Mouse (Mus musculus) heart, embryonic 10.5 days (tissue): ENCODE data around the gene Kmt2d. TPM values are rescaled to one million over a fixed set of nuclear protein-coding genes. Genes with fewer than 3 reads are reported as not detected.

Experiments
- DNase-seq: peaks from one replicate; pipeline ENCODE4 v3.0.0-alpha.2; 2017; ENCODE audit warnings: low spot score
- H3K27ac ChIP-seq: fragments of 300-500 bp; sonication (generic); 2 replicates; pipeline ENCODE4 v1.5.1; 2016; ENCODE audit warnings: mild to moderate bottlenecking
- H3K27me3 ChIP-seq: fragments of 300-500 bp; sonication (generic); 2 replicates; pipeline ENCODE4 v1.6.1; 2016; ENCODE audit warnings: mild to moderate bottlenecking; ENCODE audit not compliant: poor library complexity, insufficient read depth, severe bottlenecking
- H3K36me3 ChIP-seq: fragments of 300-500 bp; sonication (generic); 2 replicates; pipeline ENCODE4 v1.6.1; 2016; ENCODE audit warnings: mild to moderate bottlenecking, moderate library complexity
- H3K4me1 ChIP-seq: fragments of 300-500 bp; sonication (generic); 2 replicates; pipeline ENCODE4 v1.6.1; 2016; ENCODE audit warnings: mild to moderate bottlenecking
- H3K4me3 ChIP-seq: fragments of 300-500 bp; sonication (generic); 2 replicates; pipeline ENCODE4 v1.5.1; 2016; ENCODE audit warnings: mild to moderate bottlenecking, moderate library complexity
- H3K9me3 ChIP-seq: fragments of 300-500 bp; sonication (generic); 2 replicates; pipeline ENCODE4 v1.6.1; 2016; ENCODE audit warnings: mild to moderate bottlenecking, moderate library complexity
- WGBS: fragments of 180-500 bp; shearing (Covaris S2); methylation state at CpG from one replicate; pipeline ENCODE4 v1.1.7; 2016; 5-methylcytosine and 5-hydroxymethylcytosine counted together
- polyA plus RNA-seq: library from polyadenylated mRNA; unstranded; fragments of >200 nt; fragmentation: Nextera tagmentation; extraction: Ambion mirVana; gene quantifications from 2 replicates; pipeline ENCODE4 v1.2.1, GENCODE M21; 2016

Gene Kmt2d
- polyA plus RNA-seq, 1 experiment from 2014 or later, result 12.0 TPM

DNA sequence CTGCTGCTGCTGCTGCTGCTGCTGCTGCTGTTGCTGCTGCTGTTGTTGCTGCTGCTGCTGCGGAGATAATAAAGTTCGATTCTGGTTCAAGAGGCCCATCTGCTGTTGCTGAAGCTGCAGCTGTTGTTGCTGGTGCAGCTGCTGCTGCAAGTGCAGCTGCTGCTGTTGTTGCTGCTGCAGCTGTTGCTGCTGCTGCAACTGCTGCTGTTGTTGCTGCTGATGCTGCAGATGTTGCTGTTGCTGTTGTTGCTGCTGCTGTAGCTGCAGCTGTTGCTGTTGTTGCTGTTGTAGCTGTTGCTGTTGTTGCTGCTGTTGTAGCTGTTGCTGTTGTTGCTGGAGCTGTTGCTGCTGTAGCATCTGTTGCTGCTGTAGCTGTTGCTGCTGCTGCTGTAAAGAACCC, 25.9 kb downstream of the Kmt2d start:
- H3K36me3 ChIP-seq, result peaks cover 100% of the 10 kb centered on the region
- no peak overlapping the region for H3K4me3 ChIP-seq
- DNase-seq, result no peak
- H3K9me3 ChIP-seq, result no peaks in the 10 kb centered on the region
- H3K27me3 ChIP-seq, result no peaks in the 10 kb centered on the region
- WGBS, result 92% methylated on average over 2 of the region's 2 CpGs
- H3K4me1 ChIP-seq, result no peaks in the 10 kb centered on the region
- H3K27ac ChIP-seq, result no peak overlapping the region

DNA sequence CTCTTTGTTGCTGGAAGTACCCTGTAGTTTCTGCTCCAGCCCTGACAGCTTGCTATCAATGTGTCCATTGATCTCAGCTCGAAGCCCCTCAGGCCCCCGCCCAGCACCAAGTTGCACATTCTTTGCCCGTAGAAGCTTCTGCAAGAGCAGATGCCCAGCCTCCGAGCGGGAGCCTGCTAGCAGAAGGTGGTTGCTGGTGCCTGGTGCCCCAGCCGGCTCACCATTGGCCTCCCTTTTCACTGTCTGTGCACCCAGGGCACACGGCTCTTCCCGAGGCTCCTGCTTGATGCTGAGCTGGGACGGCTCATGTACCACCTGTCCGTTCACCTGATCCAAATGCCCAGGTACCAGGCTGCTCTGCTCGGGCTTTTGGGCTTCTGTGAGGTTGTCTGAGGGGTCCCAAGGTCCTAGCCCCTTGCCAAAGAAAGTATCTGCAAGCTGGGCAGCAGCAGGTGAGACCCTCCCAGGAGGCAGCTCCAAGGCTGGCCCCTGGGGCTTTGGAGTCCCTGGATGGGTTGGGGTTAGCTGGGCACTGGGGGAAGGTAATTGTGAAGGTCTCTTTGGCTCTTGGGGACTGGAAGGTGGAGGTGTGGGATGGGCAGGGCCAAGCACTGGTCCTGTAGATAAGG, 27.3 kb downstream of the Kmt2d start:
- no peak for DNase-seq
- 90% methylated on average over 11 of the region's 11 CpGs for WGBS
- peaks cover 100% of the 10 kb centered on the region for H3K36me3 ChIP-seq
- H3K27ac ChIP-seq, result no peak overlapping the region
- H3K4me1 ChIP-seq, result no peaks in the 10 kb centered on the region
- H3K9me3 ChIP-seq, result no peaks in the 10 kb centered on the region
- no peaks in the 10 kb centered on the region for H3K27me3 ChIP-seq
- no peak overlapping the region for H3K4me3 ChIP-seq

DNA sequence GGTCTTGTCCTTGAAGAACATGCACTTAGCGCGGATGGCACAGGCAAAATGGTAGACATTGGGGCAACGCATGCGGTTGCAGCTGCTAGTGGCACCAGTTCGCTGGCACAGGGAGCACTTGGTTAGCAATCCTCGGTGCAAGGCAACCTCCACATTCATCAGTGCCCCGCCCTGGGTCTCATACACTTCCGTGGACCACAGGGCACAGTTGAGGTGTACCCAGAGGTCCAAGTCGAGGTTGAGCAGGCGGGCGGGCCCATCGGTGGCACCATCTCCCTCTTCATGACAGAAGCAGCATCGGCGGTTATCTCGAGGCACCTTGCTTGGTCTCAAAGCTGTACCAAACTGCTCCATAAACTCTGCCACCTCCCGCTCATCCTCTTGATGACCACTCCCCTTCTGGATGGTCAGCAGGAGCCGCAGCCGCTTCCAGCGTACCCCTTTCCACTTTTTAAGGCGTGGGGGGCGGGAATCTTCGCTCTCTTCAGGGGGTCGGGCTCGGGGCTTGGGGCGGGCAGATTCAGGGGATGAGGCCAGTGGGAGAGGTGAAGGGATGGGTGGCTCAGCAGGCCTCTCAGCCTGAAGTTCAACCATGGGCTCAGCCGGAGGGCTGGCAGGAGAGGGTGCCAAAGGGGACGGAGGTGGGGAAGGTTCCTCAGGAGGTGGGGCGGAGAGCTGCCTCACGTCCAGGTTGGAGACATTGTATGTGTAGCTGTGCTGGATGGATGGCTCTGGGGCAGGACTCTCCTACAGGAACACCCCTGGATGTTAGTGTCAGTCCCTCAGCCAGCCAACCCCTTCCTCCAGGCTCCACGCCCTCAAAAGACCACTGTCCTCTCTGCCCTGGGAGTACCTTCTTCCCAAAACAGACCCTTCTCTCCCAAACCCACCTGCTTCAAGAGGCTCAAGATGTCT, 31.1 kb downstream of the Kmt2d start:
- H3K27me3 ChIP-seq, result no peaks in the 10 kb centered on the region
- WGBS, result 93% methylated on average over 30 of the region's 30 CpGs
- peaks cover 9% of the 10 kb centered on the region for H3K4me1 ChIP-seq
- H3K27ac ChIP-seq, result no peak overlapping the region
- no peak overlapping the region for H3K4me3 ChIP-seq
- DNase-seq, result no peak
- no peaks in the 10 kb centered on the region for H3K9me3 ChIP-seq
- peaks cover 100% of the 10 kb centered on the region for H3K36me3 ChIP-seq

DNA sequence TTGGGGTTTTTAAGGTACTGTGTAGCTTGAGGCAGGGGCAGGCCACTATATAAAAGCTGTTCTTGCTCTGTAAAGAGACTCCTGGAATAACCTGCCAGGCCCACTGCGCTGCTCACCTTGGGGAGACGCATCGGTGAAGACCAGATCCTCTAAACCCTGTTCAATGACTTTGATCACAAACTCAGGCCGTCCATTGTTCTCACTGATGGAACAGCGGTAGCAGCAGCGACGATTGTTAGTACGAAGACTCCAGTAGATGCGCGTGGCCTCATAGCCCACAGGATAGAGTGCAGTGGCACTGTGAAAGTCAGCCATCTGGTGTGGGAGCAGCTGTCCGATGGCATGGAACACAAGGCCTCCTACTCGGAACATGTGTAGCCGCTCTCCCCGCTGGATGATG, 31.8 kb downstream of the Kmt2d start:
- no peak for DNase-seq
- Histone ChIP-seq H3K36me3 (peaks cover 100% of the 10 kb centered on the region), H3K9me3 (no peaks in the 10 kb centered on the region), H3K4me1 (peaks cover 11% of the 10 kb centered on the region), H3K27ac (no peak overlapping the region), H3K4me3 (no peak overlapping the region), H3K27me3 (no peaks in the 10 kb centered on the region)
- WGBS, result 97% methylated on average over 14 of the region's 14 CpGs

DNA sequence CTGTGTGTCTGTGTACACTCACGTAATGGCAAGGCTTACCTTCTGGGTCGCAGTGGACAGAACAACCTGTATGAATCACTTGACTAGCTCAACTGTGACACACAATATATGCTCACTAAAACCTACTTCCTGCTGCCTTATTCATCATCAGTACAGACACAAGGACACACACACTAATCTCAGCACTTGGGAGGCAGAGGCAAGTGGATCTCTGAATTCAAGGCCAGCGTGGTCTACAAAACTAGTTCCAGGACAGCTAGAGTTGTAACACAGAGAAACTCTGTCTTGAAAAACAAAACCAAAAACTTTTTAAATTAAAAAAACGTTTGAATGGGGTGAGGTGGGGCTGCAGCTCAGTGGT, 33.3 kb downstream of the Kmt2d start:
- Histone ChIP-seq H3K9me3 (no peaks in the 10 kb centered on the region), H3K4me3 (no peak overlapping the region), H3K36me3 (peaks cover 100% of the 10 kb centered on the region), H3K27me3 (no peaks in the 10 kb centered on the region), H3K27ac (no peak overlapping the region), H3K4me1 (peaks cover 24% of the 10 kb centered on the region)
- no peak for DNase-seq
- 77% methylated on average over 4 of the region's 4 CpGs for WGBS

DNA sequence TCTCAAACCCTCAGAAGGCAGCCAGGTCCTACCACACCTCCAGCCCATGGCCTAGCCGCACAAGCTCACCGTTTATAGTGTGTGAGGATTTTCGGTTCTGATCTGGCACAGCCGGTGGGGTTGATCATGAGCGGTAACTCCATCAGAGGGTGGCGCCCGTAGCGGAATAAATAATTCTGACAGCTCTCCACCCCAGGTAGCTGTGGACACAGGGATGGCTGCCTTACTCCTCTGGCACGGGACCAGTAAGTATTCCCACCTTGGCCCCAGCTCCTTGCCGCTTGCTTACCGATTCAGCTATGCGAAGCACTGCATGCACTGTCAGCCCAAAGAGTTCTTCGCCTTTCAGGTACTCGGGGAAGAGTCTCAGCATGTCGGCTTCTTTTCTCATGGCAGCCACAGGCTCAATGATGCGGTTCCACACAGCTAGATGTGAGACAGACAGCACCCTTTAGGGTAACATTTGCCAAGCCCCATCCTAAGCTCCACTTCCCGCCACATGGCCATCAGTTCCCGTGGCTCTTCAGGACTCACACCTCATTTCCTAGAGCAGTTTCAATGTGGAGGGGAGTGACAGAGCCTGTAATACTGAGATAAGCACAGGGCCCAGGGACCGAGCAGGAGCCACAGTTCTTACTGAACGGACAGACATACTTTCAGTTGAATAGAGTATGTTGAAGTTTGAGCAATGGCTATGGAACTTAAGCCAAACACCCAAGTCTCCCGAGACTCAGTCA, 33.8 kb downstream of the Kmt2d start:
- Histone ChIP-seq H3K9me3 (no peaks in the 10 kb centered on the region), H3K4me3 (no peak overlapping the region), H3K4me1 (peaks cover 27% of the 10 kb centered on the region), H3K36me3 (peaks cover 97% of the 10 kb centered on the region), H3K27ac (no peak overlapping the region), H3K27me3 (no peaks in the 10 kb centered on the region)
- 90% methylated on average over 21 of the region's 21 CpGs for WGBS
- peak; percentile 85 for DNase-seq

DNA sequence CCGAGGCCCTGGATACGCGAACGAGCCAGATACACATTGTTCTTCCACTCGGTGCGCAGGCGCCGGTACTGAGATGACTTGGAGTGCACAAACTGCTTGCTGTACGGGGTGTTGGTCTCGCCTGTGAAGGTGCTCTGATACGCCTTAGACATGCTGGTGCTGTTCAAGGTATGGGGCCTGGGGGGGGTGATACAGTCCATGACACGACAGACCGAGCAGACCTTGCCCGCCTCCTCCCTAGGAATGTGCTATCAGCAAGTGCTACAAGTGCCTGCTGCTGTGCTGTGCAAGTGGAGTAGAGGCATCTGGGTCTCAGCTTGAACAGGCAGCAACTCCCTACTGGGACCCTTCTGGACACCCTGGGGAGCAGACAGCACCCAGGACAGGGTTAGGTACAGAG, 35.7 kb downstream of the Kmt2d start:
- 82% methylated on average over 14 of the region's 14 CpGs for WGBS
- no peak overlapping the region for H3K4me3 ChIP-seq
- no peaks in the 10 kb centered on the region for H3K27me3 ChIP-seq
- DNase-seq, result no peak
- no peak overlapping the region for H3K27ac ChIP-seq
- H3K9me3 ChIP-seq, result no peaks in the 10 kb centered on the region
- peaks cover 79% of the 10 kb centered on the region for H3K36me3 ChIP-seq
- peaks cover 27% of the 10 kb centered on the region for H3K4me1 ChIP-seq

DNA sequence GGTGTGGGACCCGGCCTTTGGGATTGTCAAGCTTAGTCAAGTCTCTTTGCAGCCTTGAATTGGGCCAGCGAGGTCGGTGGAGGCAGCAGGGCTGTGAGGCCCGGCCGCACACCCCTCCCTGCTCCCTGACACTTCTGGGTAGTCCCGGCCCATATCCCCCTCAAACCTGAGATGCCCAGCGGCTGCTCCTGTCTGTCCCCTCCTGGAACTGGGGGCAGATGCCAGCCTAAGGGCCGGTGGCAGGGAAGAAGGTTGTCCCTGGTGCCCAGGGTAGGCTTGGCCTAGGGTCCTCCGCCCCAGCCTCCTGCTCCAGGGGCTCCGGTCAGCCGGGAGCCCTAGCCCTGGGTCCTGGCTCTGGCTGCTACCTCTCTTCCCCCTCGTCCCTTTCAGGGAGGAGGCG, 36.9 kb downstream of the Kmt2d start:
- no peak overlapping the region for H3K27ac ChIP-seq
- peaks cover 66% of the 10 kb centered on the region for H3K36me3 ChIP-seq
- H3K4me3 ChIP-seq, result no peak overlapping the region
- H3K9me3 ChIP-seq, result no peaks in the 10 kb centered on the region
- peaks cover 35% of the 10 kb centered on the region for H3K4me1 ChIP-seq
- WGBS, result 84% methylated on average over 13 of the region's 13 CpGs
- DNase-seq, result no peak
- no peaks in the 10 kb centered on the region for H3K27me3 ChIP-seq

DNA sequence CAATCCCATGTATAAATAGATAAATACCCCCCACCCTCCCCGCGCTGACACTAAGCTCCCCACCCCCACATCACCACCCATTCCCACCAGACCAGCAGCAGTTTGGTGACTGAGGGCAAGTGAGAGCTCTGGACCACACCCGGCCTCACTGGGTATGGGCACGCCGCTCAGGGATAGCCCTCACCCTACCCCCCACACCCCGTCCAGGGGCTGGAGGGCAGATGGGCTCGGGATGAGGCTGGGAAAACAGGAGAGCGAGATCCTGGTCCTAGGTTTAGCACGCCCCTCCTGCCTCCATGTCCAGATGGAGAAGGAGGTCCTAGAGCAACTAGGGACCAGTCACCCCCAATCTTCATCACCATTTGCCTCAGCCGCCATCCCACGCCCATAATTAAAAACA, 37.7 kb downstream of the Kmt2d start:
- no peak overlapping the region for H3K27ac ChIP-seq
- WGBS, result 85% methylated on average over 11 of the region's 11 CpGs
- peaks cover 59% of the 10 kb centered on the region for H3K36me3 ChIP-seq
- H3K4me1 ChIP-seq, result peaks cover 38% of the 10 kb centered on the region
- H3K4me3 ChIP-seq, result no peak overlapping the region
- H3K27me3 ChIP-seq, result no peaks in the 10 kb centered on the region
- DNase-seq, result peak; percentile 75
- no peaks in the 10 kb centered on the region for H3K9me3 ChIP-seq

DNA sequence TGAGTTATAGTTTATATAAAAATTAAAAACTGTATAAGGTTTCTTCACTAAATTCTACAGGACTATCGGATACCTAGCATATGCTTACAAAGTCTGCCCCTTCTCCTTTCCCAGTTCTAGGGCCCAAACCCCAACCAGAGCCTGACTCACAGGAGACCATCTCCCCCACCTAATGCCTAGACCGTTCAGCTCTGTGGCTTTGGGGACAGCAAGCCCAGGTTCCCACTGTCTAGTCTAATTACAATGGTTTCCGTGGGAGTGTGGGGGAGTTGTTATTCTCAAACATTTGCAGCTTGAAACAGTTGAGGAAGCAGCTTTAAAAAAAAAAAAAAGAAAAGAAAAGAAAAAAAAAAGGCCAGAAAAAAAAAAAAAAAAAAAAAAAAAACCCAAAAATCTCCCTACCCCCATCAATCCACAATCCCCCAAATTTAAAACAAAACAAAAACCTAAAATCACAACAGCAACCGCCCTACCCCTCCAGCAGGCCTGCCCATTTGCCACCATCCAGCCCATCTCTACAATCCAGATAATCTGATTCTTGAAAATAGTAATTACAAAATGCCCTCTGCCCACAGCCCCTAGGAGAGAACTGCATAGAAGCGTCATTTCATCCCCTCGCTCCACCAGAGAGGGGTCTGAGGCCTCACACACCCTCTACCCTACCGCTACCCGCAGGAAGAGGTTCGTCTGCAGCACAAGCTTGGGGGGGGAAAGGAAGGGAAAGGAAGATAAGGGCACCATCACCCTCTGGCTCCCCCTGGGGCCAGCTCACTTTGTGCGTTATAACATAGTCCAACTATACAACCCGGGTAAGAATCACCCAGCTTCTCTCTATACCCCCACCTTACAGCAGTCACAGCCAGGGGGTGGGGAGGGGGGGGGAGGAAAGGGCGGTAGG, 38.6 kb downstream of the Kmt2d start:
- Histone ChIP-seq H3K4me3 (peak overlapping the region; percentile 89; the same call in 1 of the 2 replicates), H3K4me1 (peaks cover 38% of the 10 kb centered on the region), H3K36me3 (peaks cover 56% of the 10 kb centered on the region), H3K27ac (peak overlapping the region; percentile 96), H3K9me3 (no peaks in the 10 kb centered on the region), H3K27me3 (no peaks in the 10 kb centered on the region)
- DNase-seq, result peak; percentile 80
- 50% methylated on average over 12 of the region's 12 CpGs for WGBS

DNA sequence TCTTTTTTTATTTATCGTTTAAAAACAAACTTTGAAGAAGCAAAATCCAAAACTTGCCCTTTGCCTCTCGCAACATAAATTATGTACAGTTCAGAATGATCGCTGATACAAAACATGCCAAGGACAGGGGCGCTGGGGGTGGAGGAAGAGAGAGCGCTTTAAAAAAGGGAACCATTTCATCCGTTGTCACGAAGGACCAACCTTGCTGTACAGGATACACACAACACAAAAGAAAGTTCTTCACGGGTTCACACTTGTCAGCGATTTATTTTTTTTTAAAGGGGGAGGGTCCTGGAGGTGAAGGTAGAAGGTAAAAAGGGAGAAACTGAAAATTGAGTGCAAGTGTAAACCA, 39.3 kb downstream of the Kmt2d start:
- H3K36me3 ChIP-seq, result peaks cover 49% of the 10 kb centered on the region
- H3K4me3 ChIP-seq, result peak overlapping the region; percentile 89
- H3K4me1 ChIP-seq, result peaks cover 41% of the 10 kb centered on the region
- no peaks in the 10 kb centered on the region for H3K9me3 ChIP-seq
- peak overlapping the region; percentile 96 for H3K27ac ChIP-seq
- H3K27me3 ChIP-seq, result no peaks in the 10 kb centered on the region
- no peak for DNase-seq
- WGBS, result 17% methylated on average over 9 of the region's 9 CpGs
